Mouse (Mus musculus): Measurements from ENCODE around the gene Tmbim6. TPM values are rescaled to one million over a fixed set of nuclear protein-coding genes. Genes with fewer than 3 reads are reported as not detected.
"Not testable (repeated sequence)": the region's sequence is repeated elsewhere in the genome, so short reads cannot be mapped to it uniquely, and the experiment has no call there.

Gene Tmbim6
- polyA plus RNA-seq, 1 experiment = 691 TPM

GRCm38 (mm10) chr15:99375036-99375435, 17.6 kb upstream of the Tmbim6 start:
- Histone ChIP-seq H3K36me3 (ENCODE audit: control insufficient read depth, insufficient read depth) (no peaks in the 10 kb centered on the region), H3K4me3 (no peak overlapping the region), H3ac (ENCODE audit: control insufficient read depth, insufficient read length) (no peak overlapping the region), H3K27me3 (ENCODE audit: control insufficient read depth, insufficient read depth, insufficient read length) (no peaks in the 10 kb centered on the region), H3K4me2 (ENCODE audit: low read depth) (no peak overlapping the region), H3K79me2 (ENCODE audit: control insufficient read depth, insufficient read depth) (no peaks in the 10 kb centered on the region)
- TF ChIP-seq MYOD1 (IDR thresholded peaks at IDR 0.05; ENCODE audit: control insufficient read depth in 1 of 3, insufficient read length in 2 of 3, low read depth in 2 of 3) (peak in 2 of 3 experiments; percentile 45 to 69), MAX (IDR thresholded peaks at IDR 0.05; ENCODE audit: low read depth) (no peak)

DNA sequence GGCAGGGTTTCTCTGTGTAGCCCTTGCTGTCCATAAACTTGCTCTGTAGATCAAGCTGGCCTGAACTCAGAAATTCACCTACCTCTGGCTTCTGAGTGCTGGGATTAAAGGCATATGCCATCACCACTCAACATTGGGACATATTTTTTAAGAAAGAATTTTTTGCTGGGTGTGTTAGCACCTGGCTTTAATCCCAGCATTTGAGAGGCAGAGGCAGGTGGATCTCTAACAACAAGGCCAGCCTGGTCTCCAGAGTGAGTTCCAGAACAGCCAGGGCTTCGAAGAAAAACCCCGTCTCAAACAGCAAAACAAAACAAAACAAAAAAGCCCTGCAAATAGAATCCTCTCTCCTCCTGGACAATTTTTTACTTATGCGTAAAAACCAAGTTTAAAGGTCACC, 17.1 kb upstream of the Tmbim6 start:
- no peak for TF ChIP-seq REST (IDR thresholded peaks at IDR 0.05; ENCODE audit: insufficient read depth, insufficient read length)
- no peak for TF ChIP-seq CEBPB (IDR thresholded peaks at IDR 0.05; ENCODE audit: insufficient read depth, poor library complexity, severe bottlenecking)
- TF ChIP-seq MYOD1 (IDR thresholded peaks at IDR 0.05; ENCODE audit: control insufficient read depth in 1 of 3, insufficient read length in 2 of 3, low read depth in 2 of 3) = peak; percentile 75 to 87 (median 85)
- TF ChIP-seq TCF12 (IDR thresholded peaks at IDR 0.05; ENCODE audit: insufficient read depth, poor library complexity, severe bottlenecking) = peak; percentile 73
- no peak for TF ChIP-seq TCF3 (IDR thresholded peaks at IDR 0.05; ENCODE audit: insufficient read length, low read depth)
- no peak overlapping the region for H3ac ChIP-seq (ENCODE audit: control insufficient read depth, insufficient read length)
- no peaks in the 10 kb centered on the region for H3K36me3 ChIP-seq (ENCODE audit: control insufficient read depth, insufficient read depth)
- H3K27me3 ChIP-seq (ENCODE audit: control insufficient read depth, insufficient read depth, insufficient read length) = no peaks in the 10 kb centered on the region
- peak overlapping the region; percentile 21 for H3K4me2 ChIP-seq (ENCODE audit: low read depth)
- no peaks in the 10 kb centered on the region for H3K79me2 ChIP-seq (ENCODE audit: control insufficient read depth, insufficient read depth)
- H3K4me3 ChIP-seq = no peak overlapping the region

DNA sequence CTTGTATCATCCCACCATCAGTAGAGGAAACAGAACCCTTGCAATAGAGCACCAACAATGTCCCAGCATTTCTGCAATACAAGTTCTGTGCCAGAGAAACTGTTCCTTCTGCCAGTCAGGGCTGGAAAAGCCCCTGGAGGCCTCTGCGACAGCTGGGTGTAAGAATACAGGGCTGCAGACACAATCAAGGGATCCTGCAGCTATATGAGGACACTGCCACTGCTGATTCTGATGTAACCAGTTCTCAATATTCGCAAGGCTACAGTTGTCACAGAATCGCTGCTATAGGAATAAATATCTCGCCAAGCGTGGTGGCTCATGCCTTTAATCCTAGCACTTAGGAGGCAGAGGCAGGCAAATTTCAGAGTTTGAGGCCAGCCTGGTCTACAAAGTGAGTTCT, 16.4 kb upstream of the Tmbim6 start:
- TF ChIP-seq CEBPB (IDR thresholded peaks at IDR 0.05; ENCODE audit: insufficient read depth, poor library complexity, severe bottlenecking) = peak; percentile 92
- no peak for TF ChIP-seq TCF3 (IDR thresholded peaks at IDR 0.05; ENCODE audit: insufficient read length, low read depth)
- TF ChIP-seq SRF (IDR thresholded peaks at IDR 0.05; ENCODE audit: control insufficient read depth, insufficient read length, low read depth) = no peak
- peak in 2 of 3 experiments; percentile 59 to 80 for TF ChIP-seq MYOG (IDR thresholded peaks at IDR 0.05; ENCODE audit: control insufficient read depth in 1 of 3, insufficient read depth in 1 of 3, insufficient read length in 2 of 3, low read depth in 2 of 3)
- peak; percentile 48 for TF ChIP-seq TCF12 (IDR thresholded peaks at IDR 0.05; ENCODE audit: insufficient read depth, poor library complexity, severe bottlenecking)
- TF ChIP-seq MYOD1 (IDR thresholded peaks at IDR 0.05; ENCODE audit: control insufficient read depth in 1 of 3, insufficient read length in 2 of 3, low read depth in 2 of 3) = peak; percentile 28 to 56 (median 41)
- Histone ChIP-seq H3K27me3 (ENCODE audit: control insufficient read depth, insufficient read depth, insufficient read length) (no peaks in the 10 kb centered on the region), H3K4me3 (no peak overlapping the region), H3ac (ENCODE audit: control insufficient read depth, insufficient read length) (no peak overlapping the region), H3K36me3 (ENCODE audit: control insufficient read depth, insufficient read depth) (no peaks in the 10 kb centered on the region), H3K79me2 (ENCODE audit: control insufficient read depth, insufficient read depth) (no peaks in the 10 kb centered on the region), H3K4me2 (ENCODE audit: low read depth) (peak overlapping the region; percentile 21)

DNA sequence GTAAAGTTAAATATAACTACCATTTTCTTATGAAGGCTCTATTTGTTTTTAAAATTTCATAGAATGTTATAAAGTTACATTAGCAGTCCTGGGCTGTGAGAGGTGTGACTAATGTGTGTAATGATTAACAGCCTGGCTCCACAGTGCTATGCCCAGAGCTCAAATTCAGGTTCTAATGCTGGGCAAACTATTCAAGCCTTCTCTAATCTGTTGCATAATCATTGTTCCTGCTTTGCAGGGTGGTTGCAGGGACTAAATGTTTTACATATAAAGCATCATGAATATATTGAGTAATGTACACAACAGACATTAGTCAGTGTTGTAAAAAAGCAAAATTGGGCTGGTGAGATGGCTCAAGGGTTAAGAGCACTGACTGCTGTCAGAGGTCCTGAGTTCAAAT, 9.8 kb upstream of the Tmbim6 start:
- Histone ChIP-seq H3K4me3 (no peak overlapping the region), H3K4me2 (ENCODE audit: low read depth) (no peak overlapping the region), H3K36me3 (ENCODE audit: control insufficient read depth, insufficient read depth) (no peaks in the 10 kb centered on the region), H3K27me3 (ENCODE audit: control insufficient read depth, insufficient read depth, insufficient read length) (no peaks in the 10 kb centered on the region), H3K79me2 (ENCODE audit: control insufficient read depth, insufficient read depth) (no peaks in the 10 kb centered on the region), H3ac (ENCODE audit: control insufficient read depth, insufficient read length) (no peak overlapping the region)
- TF ChIP-seq MYOG (IDR thresholded peaks at IDR 0.05; ENCODE audit: control insufficient read depth in 1 of 3, insufficient read depth in 1 of 3, insufficient read length in 2 of 3, low read depth in 2 of 3) (no peak), TCF12 (IDR thresholded peaks at IDR 0.05; ENCODE audit: insufficient read depth, poor library complexity, severe bottlenecking) (no peak), TCF3 (IDR thresholded peaks at IDR 0.05; ENCODE audit: insufficient read length, low read depth) (no peak), CEBPB (IDR thresholded peaks at IDR 0.05; ENCODE audit: insufficient read depth, poor library complexity, severe bottlenecking) (no peak), E2F4 (IDR thresholded peaks at IDR 0.05; ENCODE audit: insufficient read depth) (no peak), REST (IDR thresholded peaks at IDR 0.05; ENCODE audit: insufficient read depth, insufficient read length) (no peak), SRF (IDR thresholded peaks at IDR 0.05; ENCODE audit: control insufficient read depth, insufficient read length, low read depth) (no peak), MYOD1 (IDR thresholded peaks at IDR 0.05; ENCODE audit: control insufficient read depth in 1 of 3, insufficient read length in 2 of 3, low read depth in 2 of 3) (no peak), POLR2A (IDR thresholded peaks at IDR 0.05; ENCODE audit: insufficient read length, low read depth) (no peak), MAX (IDR thresholded peaks at IDR 0.05; ENCODE audit: low read depth) (no peak), POLR2AphosphoS2 (IDR thresholded peaks at IDR 0.05; ENCODE audit: insufficient read length, low read depth) (no peak), USF1 (IDR thresholded peaks at IDR 0.05; ENCODE audit: low read depth) (no peak)

DNA sequence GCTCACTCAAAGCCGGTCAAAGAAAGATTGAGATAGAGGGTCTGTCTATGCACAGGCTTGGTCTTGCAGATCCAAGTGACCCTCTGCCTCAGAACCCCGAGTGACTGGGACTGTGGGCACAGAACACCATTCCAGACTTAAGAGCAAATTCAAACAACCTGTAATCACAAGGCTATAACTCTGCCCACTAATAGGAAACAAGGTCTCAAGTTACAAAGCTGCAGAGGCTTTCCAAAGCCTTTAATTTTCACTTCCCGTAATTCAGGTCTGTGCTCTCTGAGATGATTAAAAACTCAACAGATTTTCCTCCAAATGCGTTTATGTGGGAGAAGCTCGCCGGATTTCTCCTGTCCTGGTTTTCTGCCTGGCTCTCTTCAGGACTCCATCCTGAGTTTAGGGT, 8.6 kb upstream of the Tmbim6 start:
- Histone ChIP-seq H3K36me3 (ENCODE audit: control insufficient read depth, insufficient read depth) (no peaks in the 10 kb centered on the region), H3K79me2 (ENCODE audit: control insufficient read depth, insufficient read depth) (no peaks in the 10 kb centered on the region), H3K4me3 (no peak overlapping the region), H3K27me3 (ENCODE audit: control insufficient read depth, insufficient read depth, insufficient read length) (no peaks in the 10 kb centered on the region), H3K4me2 (ENCODE audit: low read depth) (no peak overlapping the region), H3ac (ENCODE audit: control insufficient read depth, insufficient read length) (no peak overlapping the region)
- 0 out of 2 replicates have a peak, but pooled peaks have one; percentile 18 for TF ChIP-seq CEBPB (IDR thresholded peaks at IDR 0.05; ENCODE audit: insufficient read depth, poor library complexity, severe bottlenecking)
- TF ChIP-seq REST (IDR thresholded peaks at IDR 0.05; ENCODE audit: insufficient read depth, insufficient read length) = no peak
- TF ChIP-seq POLR2A (IDR thresholded peaks at IDR 0.05; ENCODE audit: insufficient read length, low read depth) = no peak
- TF ChIP-seq MAX (IDR thresholded peaks at IDR 0.05; ENCODE audit: low read depth) = no peak
- no peak for TF ChIP-seq POLR2AphosphoS2 (IDR thresholded peaks at IDR 0.05; ENCODE audit: insufficient read length, low read depth)
- no peak for TF ChIP-seq SRF (IDR thresholded peaks at IDR 0.05; ENCODE audit: control insufficient read depth, insufficient read length, low read depth)
- no peak for TF ChIP-seq USF1 (IDR thresholded peaks at IDR 0.05; ENCODE audit: low read depth)
- no peak for TF ChIP-seq MYOG (IDR thresholded peaks at IDR 0.05; ENCODE audit: control insufficient read depth in 1 of 3, insufficient read depth in 1 of 3, insufficient read length in 2 of 3, low read depth in 2 of 3)

- not testable (repeated sequence) for H3ac ChIP-seq (ENCODE audit: control insufficient read depth, insufficient read length); H3K27me3 ChIP-seq (ENCODE audit: control insufficient read depth, insufficient read depth, insufficient read length); H3K36me3 ChIP-seq (ENCODE audit: control insufficient read depth, insufficient read depth); H3K4me3 ChIP-seq; H3K4me2 ChIP-seq (ENCODE audit: low read depth); H3K79me2 ChIP-seq (ENCODE audit: control insufficient read depth, insufficient read depth)
Observed at GRCm38 (mm10) chr15:99386110-99386509, 6.6 kb upstream of the Tmbim6 start.
